Mouse (Mus musculus): ENCODE measurements around the gene Fosl2.
A peak's percentile ranks its signal among the peaks of the same experiment; 100 is the strongest.

DNA sequence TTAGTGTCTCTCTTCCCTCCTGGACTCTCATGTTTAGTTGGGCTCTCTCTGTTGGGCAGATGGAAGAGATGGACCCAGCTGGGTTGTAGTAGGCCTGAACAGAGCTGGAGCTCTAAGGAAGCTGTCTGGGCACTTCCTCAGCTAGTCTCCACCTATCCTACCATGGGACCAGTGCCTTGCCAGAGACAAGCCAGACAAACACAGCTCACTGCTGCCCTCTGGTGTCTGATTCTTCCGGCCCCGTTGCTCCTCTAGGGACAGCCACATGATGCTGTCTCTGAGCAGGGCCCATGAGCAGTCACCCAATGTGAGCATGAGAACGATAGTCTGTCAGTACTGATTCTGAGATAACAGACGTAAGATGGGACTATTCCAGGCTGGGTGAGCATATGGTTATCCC is 62.1 kb downstream of the Fosl2 start:
- TF ChIP-seq CTCF (conservative IDR thresholded peaks at IDR 0.05; ENCODE audit: low read length), result peak; percentile 81
- TF ChIP-seq POU5F1 (IDR thresholded peaks at IDR 0.05; ENCODE audit: borderline replicate concordance, low read length), result no peak
- no peak for TF ChIP-seq NANOG (IDR thresholded peaks at IDR 0.05; ENCODE audit: borderline replicate concordance, low read length)

Measured in E14TG2a.4 (cell line).